Mouse (Mus musculus) midbrain, embryonic 14.5 days (tissue): ENCODE data around the gene Tnr. TPM values are rescaled to one million over a fixed set of nuclear protein-coding genes. Genes with fewer than 3 reads are reported as not detected.
A peak's percentile ranks its signal among the peaks of the same experiment; 100 is the strongest.

Experiments
- ATAC-seq: fragments of 200-750 bp; cut with Nextera tagmentation; 2 replicates; pipeline ENCODE4 v1.8.0; 2017; ENCODE audit warnings: moderate number of reproducible peaks, moderate library complexity; ENCODE audit not compliant: low FRiP score, low TSS enrichment
- DNase-seq: peaks from one replicate; pipeline ENCODE4 v3.0.0-alpha.2; 2015
- H3K27ac ChIP-seq: fragments of 300-500 bp; sonication (generic); replicated peaks from 2 replicates; pipeline ENCODE4 v1.5.1; 2014; ENCODE audit warnings: mild to moderate bottlenecking, low read depth, low read length, moderate library complexity
- H3K27me3 ChIP-seq: fragments of 300-500 bp; sonication (generic); 2 replicates; pipeline ENCODE4 v1.6.1; 2014; ENCODE audit warnings: low read length, control low read depth, mixed read lengths; ENCODE audit not compliant: control insufficient read depth, insufficient read depth
- H3K36me3 ChIP-seq: fragments of 300-500 bp; sonication (generic); 2 replicates; pipeline ENCODE4 v1.6.1; 2014; ENCODE audit warnings: low read length, control low read depth; ENCODE audit not compliant: control insufficient read depth, insufficient read depth
- H3K4me1 ChIP-seq: fragments of 300-500 bp; sonication (generic); 2 replicates; pipeline ENCODE4 v1.6.1; 2014; ENCODE audit warnings: mild to moderate bottlenecking, antibody characterized with exemption, low read length, control low read depth; ENCODE audit not compliant: control insufficient read depth, insufficient read depth
- H3K4me2 ChIP-seq: fragments of 300-500 bp; sonication (generic); 2 replicates; pipeline ENCODE4 v1.6.1; 2014; ENCODE audit warnings: mild to moderate bottlenecking, low read length, moderate library complexity
- H3K4me3 ChIP-seq: fragments of 300-500 bp; sonication (generic); replicated peaks from 2 replicates; pipeline ENCODE4 v1.5.1; 2014; ENCODE audit warnings: low read depth, low read length
- H3K9ac ChIP-seq: fragments of 300-500 bp; sonication (generic); replicated peaks from 2 replicates; pipeline ENCODE4 v1.6.1; 2014; ENCODE audit warnings: mild to moderate bottlenecking, low read length, moderate library complexity
- H3K9me3 ChIP-seq: fragments of 300-500 bp; sonication (generic); 2 replicates; pipeline ENCODE4 v1.6.1; 2016; ENCODE audit warnings: low read length, control low read depth, mixed read lengths; ENCODE audit not compliant: control insufficient read depth
- WGBS: fragments of 180-500 bp; shearing (Covaris S2); extraction: QIAGEN DNeasy Blood & Tissue Kit; methylation state at CpG from one replicate; pipeline ENCODE4 v1.1.7; 2014; 5-methylcytosine and 5-hydroxymethylcytosine counted together
- polyA plus RNA-seq: library from polyadenylated mRNA; unstranded; fragments of >200 nt; fragmentation: Nextera tagmentation; extraction: Ambion mirVana; gene quantifications from 2 replicates; pipeline ENCODE4 v1.2.1, GENCODE M21; 2014

Tnr gene
- polyA plus RNA-seq, 1 experiment from 2014 or later: 4.4 TPM

- DNase-seq (peak; percentile 15), ATAC-seq (no peak)
- Histone ChIP-seq H3K9ac (no peak overlapping the region), H3K4me1 (0 out of 2 replicates have a peak, but pooled peaks cover 4% of the 10 kb centered on the region), H3K27ac (no peak overlapping the region), H3K36me3 (no peaks in the 10 kb centered on the region), H3K27me3 (no peaks in the 10 kb centered on the region), H3K4me2 (no peak overlapping the region), H3K9me3 (no peaks in the 10 kb centered on the region), H3K4me3 (no peak overlapping the region)
- WGBS: 15% methylated on average over 8 of the region's 8 CpGs
These were observed 289.3 kb downstream of the Tnr start for GRCm38 (mm10) chr1:159812820-159813411.

DNA sequence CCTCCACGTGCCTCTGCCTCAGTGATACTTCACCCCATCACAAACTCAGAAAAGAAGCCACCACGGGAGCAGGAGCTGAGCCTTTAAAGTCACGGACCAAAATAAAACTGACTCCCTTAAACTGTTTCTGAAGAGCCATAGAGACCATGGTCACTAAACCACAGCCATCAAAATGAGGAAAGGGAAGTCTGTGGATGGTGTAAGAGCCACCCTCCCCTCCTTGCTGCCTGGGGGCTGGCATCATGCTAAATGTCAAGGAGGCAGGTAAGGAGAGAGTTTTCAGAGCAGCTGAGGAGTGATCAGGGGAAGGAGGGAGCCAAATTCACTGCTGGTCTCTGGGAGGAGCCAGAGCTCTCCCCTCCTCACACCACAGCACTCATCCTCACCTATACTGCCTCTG lies 290.8 kb downstream of the Tnr start:
- H3K36me3 ChIP-seq: no peaks in the 10 kb centered on the region
- DNase-seq: no peak
- no peaks in the 10 kb centered on the region for H3K27me3 ChIP-seq
- H3K4me2 ChIP-seq: no peak overlapping the region
- H3K4me1 ChIP-seq: 0 out of 2 replicates have a peak, but pooled peaks cover 4% of the 10 kb centered on the region
- H3K9ac ChIP-seq: no peak overlapping the region
- H3K27ac ChIP-seq: no peak overlapping the region
- no peaks in the 10 kb centered on the region for H3K9me3 ChIP-seq
- ATAC-seq: no peak
- no peak overlapping the region for H3K4me3 ChIP-seq
- 55% methylated on average over 3 of the region's 3 CpGs for WGBS

DNA sequence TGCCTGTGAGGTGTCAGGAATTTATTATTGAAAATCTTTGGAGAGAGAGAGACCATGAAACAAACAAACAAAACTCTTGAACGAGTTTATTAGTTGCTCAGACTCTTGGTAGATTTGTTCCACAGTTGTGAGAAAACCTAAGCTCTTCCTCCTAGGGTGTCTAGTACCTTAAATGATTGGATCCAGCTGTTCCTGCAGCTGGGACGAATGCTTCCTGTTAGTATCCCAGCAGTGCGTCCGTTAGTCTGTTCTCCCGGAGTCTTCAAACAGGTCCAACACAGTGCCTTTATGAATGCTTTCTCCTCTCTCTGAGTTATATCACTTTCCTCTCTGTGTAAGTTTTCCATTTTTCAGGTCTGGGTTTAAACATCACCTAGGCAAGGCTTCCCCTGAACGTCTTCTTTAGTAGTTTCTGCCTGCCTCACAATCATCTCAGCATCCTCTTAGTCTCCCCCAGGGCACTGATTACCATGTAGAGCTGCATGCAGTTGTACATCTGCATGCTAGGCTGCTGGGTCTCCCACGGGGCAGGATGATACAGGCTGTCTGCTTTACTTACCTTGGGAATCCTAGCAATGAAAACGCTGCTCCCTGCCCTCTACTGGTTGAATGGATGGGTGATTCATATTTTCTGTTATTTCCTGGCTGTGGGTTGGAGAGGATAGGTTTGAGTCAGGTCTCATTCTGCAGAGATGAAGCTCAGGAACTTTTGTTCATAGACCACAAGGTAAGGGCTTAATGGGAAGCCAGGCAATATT lies 293.2 kb downstream of the Tnr start:
- Histone ChIP-seq H3K27me3 (no peaks in the 10 kb centered on the region), H3K36me3 (no peaks in the 10 kb centered on the region), H3K4me3 (no peak overlapping the region), H3K27ac (no peak overlapping the region), H3K9me3 (no peaks in the 10 kb centered on the region), H3K4me1 (0 out of 2 replicates have a peak, but pooled peaks cover 4% of the 10 kb centered on the region), H3K9ac (no peak overlapping the region), H3K4me2 (no peak overlapping the region)
- DNase-seq (peak; percentile 64), ATAC-seq (no peak)
- WGBS: 53% methylated on average over 8 of the region's 8 CpGs

DNA sequence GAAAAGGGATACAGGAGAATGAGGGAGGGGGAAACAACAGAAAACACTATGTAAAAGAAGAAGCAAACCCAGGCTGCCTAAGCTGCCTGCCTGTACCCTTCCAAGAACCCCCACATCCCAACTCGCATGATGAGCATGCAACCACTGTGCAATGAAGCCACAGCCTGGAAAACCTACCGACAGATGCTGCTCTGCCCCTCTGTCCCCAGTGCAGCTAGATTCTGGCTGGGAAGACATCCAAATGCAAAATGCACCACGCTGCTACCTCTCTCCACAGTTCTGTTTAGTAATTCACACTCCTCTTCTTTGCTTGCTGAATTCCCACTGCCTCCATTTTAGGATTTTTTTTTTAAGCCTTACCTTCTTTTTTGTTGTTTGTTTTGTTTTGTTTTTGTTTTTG lies 295.9 kb downstream of the Tnr start:
- Histone ChIP-seq H3K9me3 (no peaks in the 10 kb centered on the region), H3K9ac (no peak overlapping the region), H3K4me2 (no peak overlapping the region), H3K4me1 (no peaks in the 10 kb centered on the region), H3K27me3 (no peaks in the 10 kb centered on the region), H3K27ac (no peak overlapping the region), H3K36me3 (no peaks in the 10 kb centered on the region), H3K4me3 (no peak overlapping the region)
- 48% methylated on average over 3 of the region's 3 CpGs for WGBS
- peak; percentile 40 for DNase-seq
- ATAC-seq: no peak

DNA sequence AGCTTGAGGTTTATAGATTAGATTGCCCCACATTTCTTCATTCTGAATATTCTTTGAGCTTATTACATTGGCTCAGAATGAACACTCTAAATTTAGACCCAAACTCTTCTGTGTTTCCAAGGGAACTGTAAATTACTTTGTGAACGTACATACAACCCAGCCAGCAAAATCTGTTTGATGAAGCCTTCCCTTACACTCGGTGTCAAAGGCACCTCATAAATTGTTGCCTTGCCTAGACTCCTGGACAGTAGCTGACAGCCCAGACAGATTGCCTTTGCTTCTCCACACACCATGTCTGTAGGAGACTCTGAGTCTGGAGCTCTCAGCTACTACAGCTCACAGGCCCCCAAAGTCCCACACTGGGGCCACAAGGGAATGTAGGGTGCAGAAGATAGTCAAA lies 298.8 kb downstream of the Tnr start:
- DNase-seq (no peak), ATAC-seq (no peak)
- Histone ChIP-seq H3K4me1 (no peaks in the 10 kb centered on the region), H3K4me2 (no peak overlapping the region), H3K4me3 (no peak overlapping the region), H3K9ac (no peak overlapping the region), H3K9me3 (no peaks in the 10 kb centered on the region), H3K27ac (no peak overlapping the region), H3K27me3 (no peaks in the 10 kb centered on the region), H3K36me3 (no peaks in the 10 kb centered on the region)
- 82% methylated on average over 2 of the region's 2 CpGs for WGBS

DNA sequence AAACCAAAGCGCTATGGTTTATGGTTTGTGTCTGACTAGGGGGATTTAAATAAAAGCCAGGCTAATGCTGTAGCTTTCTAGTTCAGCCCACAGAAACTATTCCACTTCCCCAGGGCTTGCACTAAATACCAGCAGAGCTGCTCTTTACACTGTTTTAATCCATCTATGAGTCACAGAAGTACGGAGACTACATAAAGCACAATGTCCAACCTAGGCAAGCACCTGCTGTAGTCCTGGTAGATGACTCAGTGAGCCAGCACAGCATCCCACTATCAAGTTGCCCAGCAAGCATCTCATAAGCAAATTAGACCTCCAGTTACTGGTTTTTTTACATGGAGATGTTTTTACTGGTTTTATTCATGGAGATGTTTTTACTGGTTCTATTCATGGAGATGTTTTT lies 305.0 kb downstream of the Tnr start:
- Histone ChIP-seq H3K27me3 (no peaks in the 10 kb centered on the region), H3K27ac (no peak overlapping the region), H3K9me3 (no peaks in the 10 kb centered on the region), H3K36me3 (no peaks in the 10 kb centered on the region), H3K4me1 (no peaks in the 10 kb centered on the region), H3K4me3 (no peak overlapping the region), H3K9ac (no peak overlapping the region), H3K4me2 (no peak overlapping the region)
- 94% methylated on average over 2 of the region's 2 CpGs for WGBS
- DNase-seq (no peak), ATAC-seq (no peak)

DNA sequence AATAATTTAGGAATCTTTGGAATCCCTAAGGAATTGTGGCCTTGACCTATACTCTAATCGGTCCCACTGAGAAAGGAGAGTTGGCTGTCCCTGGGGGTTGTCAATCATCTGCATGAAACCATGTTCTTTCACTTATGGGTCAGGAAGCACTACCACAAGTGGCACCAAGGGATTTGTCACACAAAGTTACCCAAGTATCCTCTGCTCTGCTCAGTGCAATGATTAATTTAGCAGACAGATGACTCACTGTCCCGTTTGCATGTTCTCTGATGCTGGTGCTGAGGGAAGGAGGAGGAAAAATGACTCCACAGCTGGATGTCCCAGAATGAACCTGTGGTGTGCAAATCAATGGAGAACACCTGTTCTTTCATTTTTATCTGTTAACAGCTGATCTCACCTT lies 309.6 kb downstream of the Tnr start:
- Histone ChIP-seq H3K36me3 (no peaks in the 10 kb centered on the region), H3K27me3 (no peaks in the 10 kb centered on the region), H3K4me2 (no peak overlapping the region), H3K4me1 (no peaks in the 10 kb centered on the region), H3K9ac (no peak overlapping the region), H3K27ac (no peak overlapping the region), H3K4me3 (no peak overlapping the region), H3K9me3 (no peaks in the 10 kb centered on the region)
- ATAC-seq: no peak
- WGBS: 51% methylated on average over 2 of the region's 2 CpGs
- no peak for DNase-seq

- no peaks in the 10 kb centered on the region for H3K27me3 ChIP-seq
- no peak overlapping the region for H3K4me2 ChIP-seq
- no peak overlapping the region for H3K27ac ChIP-seq
- H3K36me3 ChIP-seq: no peaks in the 10 kb centered on the region
- H3K9me3 ChIP-seq: no peaks in the 10 kb centered on the region
- ATAC-seq: no peak
- no peak overlapping the region for H3K4me3 ChIP-seq
- 37% methylated on average over 4 of the region's 4 CpGs for WGBS
- DNase-seq: no peak
- no peak overlapping the region for H3K9ac ChIP-seq
- no peaks in the 10 kb centered on the region for H3K4me1 ChIP-seq
These were observed 310.2 kb downstream of the Tnr start for GRCm38 (mm10) chr1:159833646-159834338.
